Mouse (Mus musculus) myocyte (in vitro differentiated cells): Measurements from ENCODE around the gene Kyat1.

Experiments
- CEBPB ChIP-seq: IDR thresholded peaks from 2 replicates; pipeline ENCODE4 v1.6.1; 2011; ENCODE audit warnings: mild to moderate bottlenecking, moderate library complexity; ENCODE audit not compliant: poor library complexity, insufficient read depth, severe bottlenecking
- MAX ChIP-seq: IDR thresholded peaks from one replicate; pipeline ENCODE4 v1.6.1; 2011; ENCODE audit warnings: low read depth, mild to moderate bottlenecking, control low read depth
- MYOD1 ChIP-seq, 3 experiments: IDR thresholded peaks; one replicate each; pipeline ENCODE4 v1.6.1; 2011; ENCODE audit warnings: control low read depth in 2 of 3, low read depth in 2 of 3, mild to moderate bottlenecking in 2 of 3, moderate library complexity in 1 of 3; ENCODE audit not compliant: insufficient read length in 2 of 3, control insufficient read depth in 1 of 3
- POLR2A ChIP-seq: IDR thresholded peaks from one replicate; pipeline ENCODE4 v1.6.1; 2011; ENCODE audit warnings: low read depth, mild to moderate bottlenecking, control low read depth, moderate library complexity; ENCODE audit not compliant: insufficient read length
- POLR2AphosphoS2 ChIP-seq: IDR thresholded peaks from one replicate; pipeline ENCODE4 v1.6.1; 2011; ENCODE audit warnings: low read depth, control low read depth; ENCODE audit not compliant: insufficient read length

DNA sequence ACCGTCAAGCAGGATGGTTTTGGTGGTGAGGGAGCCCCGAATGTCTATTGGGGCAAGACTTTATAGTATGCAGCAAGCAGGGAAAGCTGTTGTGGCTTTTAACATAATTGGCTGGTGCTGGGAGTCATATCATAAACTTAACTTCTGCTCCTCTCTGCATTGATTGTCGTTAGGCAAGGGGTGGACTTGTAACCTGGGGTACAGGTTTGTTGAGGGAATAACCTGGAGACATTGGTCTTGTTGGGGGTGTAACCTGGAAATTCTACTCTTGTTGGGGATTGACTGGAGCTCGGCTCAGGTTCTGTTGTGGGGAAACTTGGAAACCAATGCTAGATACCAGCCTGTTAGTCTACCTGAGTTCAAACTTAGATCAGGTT lies 6.5 kb upstream of the Kyat1 start:
- TF ChIP-seq POLR2A (no peak), MAX (no peak), CEBPB (no peak), MYOD1 (IDR thresholded peaks at IDR 0.05; ENCODE audit: control insufficient read depth in 1 of 3, insufficient read length in 2 of 3, low read depth in 2 of 3) (no peak), POLR2AphosphoS2 (no peak)
